Mouse (Mus musculus) hindbrain, embryonic 12.5 days (tissue): ENCODE results near the gene Gm6509. TPM values are rescaled to one million over a fixed set of nuclear protein-coding genes. Genes with fewer than 3 reads are reported as not detected.
"Not testable (repeated sequence)": the region's sequence is repeated elsewhere in the genome, so short reads cannot be mapped to it uniquely, and the experiment has no call there.

Experiments
- ATAC-seq: fragments of 200-750 bp; cut with Nextera tagmentation; 2 replicates; pipeline ENCODE4 v1.8.0; 2017; ENCODE audit warnings: moderate TSS enrichment; ENCODE audit not compliant: low FRiP score
- H3K27ac ChIP-seq: fragments of 300-500 bp; sonication (generic); 2 replicates; pipeline ENCODE4 v1.5.1; 2016; ENCODE audit warnings: mild to moderate bottlenecking
- H3K27me3 ChIP-seq: fragments of 300-500 bp; sonication (generic); 2 replicates; pipeline ENCODE4 v1.6.1; 2016; ENCODE audit warnings: mild to moderate bottlenecking
- H3K36me3 ChIP-seq: fragments of 300-500 bp; sonication (generic); 2 replicates; pipeline ENCODE4 v1.6.1; 2016; ENCODE audit warnings: mild to moderate bottlenecking
- H3K4me1 ChIP-seq: fragments of 300-500 bp; sonication (generic); 2 replicates; pipeline ENCODE4 v1.6.1; 2016
- H3K4me2 ChIP-seq: fragments of 300-500 bp; sonication (generic); replicated peaks from 2 replicates; pipeline ENCODE4 v1.6.1; 2016; ENCODE audit warnings: mild to moderate bottlenecking
- H3K4me3 ChIP-seq: fragments of 300-500 bp; sonication (generic); 2 replicates; pipeline ENCODE4 v1.5.1; 2016; ENCODE audit warnings: mild to moderate bottlenecking
- H3K9ac ChIP-seq: fragments of 300-500 bp; sonication (generic); 2 replicates; pipeline ENCODE4 v1.6.1; 2016; ENCODE audit warnings: mild to moderate bottlenecking, moderate library complexity
- H3K9me3 ChIP-seq: fragments of 300-500 bp; sonication (generic); replicated peaks from 2 replicates; pipeline ENCODE4 v1.6.1; 2016; ENCODE audit warnings: mild to moderate bottlenecking
- WGBS: fragments of 180-500 bp; shearing (Covaris S2); methylation state at CpG from one replicate; pipeline ENCODE4 v1.1.7; 2016; 5-methylcytosine and 5-hydroxymethylcytosine counted together
- polyA plus RNA-seq: library from polyadenylated mRNA; unstranded; fragments of >200 nt; fragmentation: Nextera tagmentation; extraction: Ambion mirVana; gene quantifications from 2 replicates; pipeline ENCODE4 v1.2.1, GENCODE M21; 2016

Gm6509 gene
- not detected in 2 replicates for polyA plus RNA-seq

DNA sequence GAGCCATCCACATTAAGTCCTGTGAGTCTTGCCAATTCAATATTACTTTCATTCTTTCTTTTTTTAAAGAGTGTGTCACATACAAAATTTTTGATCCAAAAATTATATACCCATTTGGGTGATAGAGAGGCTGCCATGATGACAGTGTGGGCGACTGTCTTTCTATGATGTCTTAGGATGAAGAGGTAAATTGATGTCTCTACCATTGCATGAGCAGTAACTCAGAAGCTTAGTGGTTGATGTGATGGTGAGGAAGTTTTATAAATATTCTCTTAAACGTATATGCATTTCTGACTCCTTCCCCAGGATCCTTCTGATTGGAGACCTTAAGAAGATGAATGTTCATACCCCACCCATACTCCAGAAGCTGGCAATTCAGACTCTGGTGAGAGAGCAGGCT is at the start of gene Gm6509:
Gm6509 (plus strand) TSS at position 301 of the 400 bp plus-strand sequence.
- not testable (repeated sequence) for H3K27ac ChIP-seq, H3K4me1 ChIP-seq, H3K9me3 ChIP-seq, H3K4me3 ChIP-seq, ATAC-seq, H3K27me3 ChIP-seq, H3K9ac ChIP-seq, H3K4me2 ChIP-seq, H3K36me3 ChIP-seq
- no CpG with 5 or more reads among the region's 2 CpGs for WGBS

- H3K9me3 ChIP-seq, H3K4me3 ChIP-seq, ATAC-seq, H3K36me3 ChIP-seq, H3K4me1 ChIP-seq, H3K9ac ChIP-seq, H3K4me2 ChIP-seq, H3K27ac ChIP-seq, H3K27me3 ChIP-seq: not testable (repeated sequence)
- WGBS, result no CpG with 5 or more reads among the region's 1 CpGs
Observed at GRCm38 (mm10) chr5:94616242-94616641, 7.5 kb upstream of the Gm6509 start, which contains the start of gene Gm3147. TSS of gene Gm3147 (minus strand) at chr5:94616342.

GRCm38 (mm10) chr5:94648082-94648481 is 24.3 kb downstream of the Gm6509 start, which contains the start of gene Gm6205:
TSS of gene Gm6205 (plus strand) at chr5:94648382.
- H3K36me3 ChIP-seq, ATAC-seq, H3K4me1 ChIP-seq, H3K27ac ChIP-seq, H3K27me3 ChIP-seq, H3K9me3 ChIP-seq, H3K4me3 ChIP-seq, H3K9ac ChIP-seq, H3K4me2 ChIP-seq: not testable (repeated sequence)
- no CpG with 5 or more reads among the region's 2 CpGs for WGBS

Other genes starting within 250 kb of the Gm6509 start
- not detected in 2 replicates for gene Gm7682, start 178.2 kb upstream of the Gm6509 start, polyA plus RNA-seq
- gene Gm3139, start 97.7 kb upstream of the Gm6509 start, polyA plus RNA-seq, result not detected in 2 replicates
- not detected in 2 replicates for gene Gm3147, start 7.6 kb upstream of the Gm6509 start, polyA plus RNA-seq
- gene Gm6205, start 24.4 kb downstream of the Gm6509 start, polyA plus RNA-seq, result not detected in 2 replicates
- gene Gm3183, start 241.5 kb downstream of the Gm6509 start, polyA plus RNA-seq, result not detected in 2 replicates